Mouse (Mus musculus) CD4-positive, CD25-positive, alpha-beta regulatory T cell (primary cell): ENCODE measurements around the gene Cers1. TPM values are rescaled to one million over a fixed set of nuclear protein-coding genes. Genes with fewer than 3 reads are reported as not detected.

Experiments used
- polyA plus RNA-seq: library from polyadenylated mRNA; unstranded; fragments of 100-300 nt; shearing (Covaris generic); gene quantifications from one replicate; pipeline ENCODE4 v1.2.1, GENCODE M21; 2017

Cers1 gene
- not detected for polyA plus RNA-seq

DNA sequence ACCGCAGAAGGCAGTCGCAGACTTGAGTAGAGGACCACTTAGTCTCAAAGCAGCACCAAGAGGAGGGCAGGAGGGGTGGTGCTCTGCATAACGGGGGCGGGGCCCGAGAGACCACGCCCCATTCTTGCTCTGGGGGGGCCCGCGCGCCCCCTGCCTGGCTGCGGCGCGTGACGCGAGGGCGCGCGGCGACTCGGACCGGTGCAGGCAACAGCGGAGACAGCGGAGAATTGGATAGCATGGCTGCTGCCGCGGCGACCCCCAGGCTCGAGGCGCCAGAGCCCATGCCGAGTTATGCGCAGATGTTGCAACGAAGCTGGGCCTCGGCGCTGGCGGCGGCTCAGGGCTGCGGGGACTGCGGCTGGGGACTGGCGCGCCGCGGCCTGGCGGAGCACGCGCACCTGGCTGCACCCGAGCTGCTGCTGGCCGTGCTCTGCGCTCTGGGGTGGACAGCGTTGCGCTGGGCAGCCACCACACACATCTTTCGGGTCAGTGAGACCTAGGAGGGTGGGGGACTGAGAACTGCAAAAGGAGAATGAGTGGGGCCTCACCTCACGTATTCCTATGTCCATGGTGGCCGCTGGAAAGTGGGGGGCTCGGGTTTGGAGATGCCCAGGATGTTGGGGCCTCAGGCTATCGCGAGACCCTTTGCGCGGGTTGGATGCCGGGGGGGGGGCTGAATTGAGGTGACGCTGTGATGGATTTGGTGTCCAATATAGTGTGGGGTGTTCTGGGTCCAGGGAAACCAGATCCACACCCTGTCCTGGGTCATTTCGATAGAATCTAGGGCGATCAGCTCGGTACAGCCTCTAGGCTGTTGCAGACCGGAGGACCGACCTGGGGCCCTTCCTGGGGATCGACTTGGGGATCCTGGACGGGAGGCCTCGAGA lies at the start of gene Cers1:
Cers1 (plus strand) TSS at position 152 of the 887 bp plus-strand sequence.

DNA sequence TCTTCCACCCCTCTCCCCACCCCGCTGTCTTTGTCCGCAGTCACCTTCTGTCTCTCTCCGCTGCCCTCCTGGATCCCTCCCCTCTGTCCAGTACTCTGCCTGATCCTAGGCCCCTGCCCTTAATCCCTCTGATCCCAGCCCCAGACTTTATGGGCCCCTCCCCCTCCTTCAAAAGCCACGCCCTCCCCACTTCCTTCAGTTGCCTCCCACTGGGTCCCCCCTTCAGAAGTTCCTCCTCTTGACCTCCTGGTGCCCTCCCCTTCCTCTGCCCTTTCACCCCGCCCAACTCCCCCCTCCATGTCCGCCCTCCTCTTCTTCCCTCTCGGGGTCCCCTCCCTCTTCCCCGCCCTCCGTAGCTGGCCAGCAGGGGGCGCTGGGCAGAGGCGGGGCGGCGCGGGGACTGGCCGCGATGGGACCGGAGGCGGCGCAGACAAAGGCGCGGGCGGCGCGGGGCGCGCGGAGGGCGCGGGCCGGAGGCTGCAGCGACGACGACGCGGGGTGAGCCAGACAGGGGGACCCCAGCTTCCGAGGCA lies 32.9 kb upstream of the Cers1 start, which contains the start of gene Homer3:
Homer3 (plus strand) TSS at position 225 of the 533 bp plus-strand sequence.

DNA sequence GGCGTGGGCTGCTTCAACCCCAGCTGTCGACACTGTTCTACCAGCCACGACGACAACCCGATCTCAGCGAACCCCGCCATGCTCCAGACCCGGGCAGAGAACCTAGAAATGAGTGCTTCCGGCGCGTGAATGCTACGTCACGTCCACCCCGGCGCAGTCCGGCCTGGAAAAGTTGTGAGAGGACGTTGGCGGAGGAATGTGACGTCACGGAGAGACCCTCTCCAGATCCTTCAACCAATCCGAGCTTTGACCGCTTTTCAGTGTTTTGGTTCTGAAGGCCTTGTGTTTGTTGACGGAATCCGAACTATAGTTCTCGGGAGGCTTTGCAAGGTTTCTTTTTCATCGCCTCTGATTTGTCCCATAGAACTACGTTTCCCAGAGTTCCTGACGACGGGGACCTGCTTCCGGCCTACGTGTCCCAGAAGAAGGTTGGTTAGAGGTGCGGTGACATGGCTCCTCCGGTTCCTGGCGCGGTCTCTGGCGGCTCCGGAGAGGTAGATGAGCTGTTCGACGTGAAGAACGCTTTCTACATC lies 13.2 kb upstream of the Cers1 start, which contains the start of the genes Ddx49 and Cope:
Ddx49 (minus strand) TSS at position 132 of the 533 bp plus-strand sequence.
Cope (plus strand) TSS at position 161 of the 533 bp plus-strand sequence.

DNA sequence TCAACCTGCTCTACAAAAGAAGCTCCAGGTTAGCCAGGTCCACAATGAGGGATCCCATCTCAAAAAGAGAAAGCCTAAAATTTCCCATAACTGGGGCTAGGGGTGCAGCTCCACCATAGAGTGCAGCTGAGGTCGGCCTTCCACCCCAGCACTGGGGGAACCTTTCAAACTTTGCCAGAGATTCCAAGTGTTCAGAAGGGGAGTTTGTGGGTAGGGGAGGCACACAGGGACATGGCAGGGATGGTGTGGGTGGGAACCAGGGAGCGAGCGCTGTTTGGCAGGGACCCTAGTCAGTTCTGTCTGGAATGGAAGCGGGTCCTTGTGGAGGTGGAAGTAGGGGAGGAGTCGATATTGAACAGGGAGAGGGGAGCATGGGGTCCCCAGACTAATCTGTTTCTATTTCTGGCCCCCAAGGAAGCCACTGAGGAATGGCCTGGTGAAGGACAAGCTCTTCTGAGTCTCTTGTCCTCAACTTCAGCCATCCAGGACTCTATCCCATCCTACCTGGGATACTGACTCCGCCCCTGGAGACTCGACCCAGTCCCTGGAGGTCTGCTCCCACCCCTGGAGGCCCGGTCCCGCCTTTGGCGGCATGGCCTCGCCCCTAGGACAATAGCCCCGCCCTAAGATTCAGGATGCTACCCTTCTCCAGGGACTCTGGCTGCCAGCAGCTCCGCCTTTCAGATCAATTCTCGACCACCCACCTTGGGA lies 13.7 kb downstream of the Cers1 start, which contains the start of gene Gdf1:
Gdf1 (plus strand) TSS at position 694 of the 711 bp plus-strand sequence.

DNA sequence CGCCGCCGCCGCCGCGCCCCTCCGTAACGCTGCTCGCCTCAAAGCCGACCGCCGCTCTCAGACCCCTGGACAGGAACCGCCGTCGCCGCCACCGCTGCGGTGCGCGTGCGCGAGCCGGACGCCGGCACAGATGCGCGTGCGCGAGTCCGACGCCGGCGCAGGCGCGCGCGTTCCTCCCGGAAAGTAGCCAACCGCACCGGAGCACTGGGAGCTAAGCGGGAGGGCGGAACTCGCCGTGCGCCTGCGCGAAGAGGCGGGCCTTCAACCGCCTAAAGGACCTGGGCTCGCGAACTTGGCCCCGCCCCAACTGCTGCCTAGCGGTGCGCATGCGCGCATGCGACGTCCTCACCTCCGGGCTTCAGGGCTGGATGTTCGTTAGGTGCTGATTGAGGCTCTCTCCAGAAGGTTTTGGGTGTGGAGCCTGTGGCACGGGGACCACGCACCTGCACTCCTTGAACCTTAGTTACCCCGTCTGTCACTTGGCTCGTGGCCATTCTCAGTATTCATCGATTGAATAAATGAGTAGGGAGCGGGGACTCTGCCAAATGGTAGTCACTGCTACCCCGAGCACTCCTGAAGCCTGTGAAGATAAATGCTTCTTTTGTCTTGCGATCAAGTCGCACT lies 37.7 kb downstream of the Cers1 start, which contains the start of gene Upf1:
Upf1 (minus strand) TSS at position 85 of the 624 bp plus-strand sequence.

DNA sequence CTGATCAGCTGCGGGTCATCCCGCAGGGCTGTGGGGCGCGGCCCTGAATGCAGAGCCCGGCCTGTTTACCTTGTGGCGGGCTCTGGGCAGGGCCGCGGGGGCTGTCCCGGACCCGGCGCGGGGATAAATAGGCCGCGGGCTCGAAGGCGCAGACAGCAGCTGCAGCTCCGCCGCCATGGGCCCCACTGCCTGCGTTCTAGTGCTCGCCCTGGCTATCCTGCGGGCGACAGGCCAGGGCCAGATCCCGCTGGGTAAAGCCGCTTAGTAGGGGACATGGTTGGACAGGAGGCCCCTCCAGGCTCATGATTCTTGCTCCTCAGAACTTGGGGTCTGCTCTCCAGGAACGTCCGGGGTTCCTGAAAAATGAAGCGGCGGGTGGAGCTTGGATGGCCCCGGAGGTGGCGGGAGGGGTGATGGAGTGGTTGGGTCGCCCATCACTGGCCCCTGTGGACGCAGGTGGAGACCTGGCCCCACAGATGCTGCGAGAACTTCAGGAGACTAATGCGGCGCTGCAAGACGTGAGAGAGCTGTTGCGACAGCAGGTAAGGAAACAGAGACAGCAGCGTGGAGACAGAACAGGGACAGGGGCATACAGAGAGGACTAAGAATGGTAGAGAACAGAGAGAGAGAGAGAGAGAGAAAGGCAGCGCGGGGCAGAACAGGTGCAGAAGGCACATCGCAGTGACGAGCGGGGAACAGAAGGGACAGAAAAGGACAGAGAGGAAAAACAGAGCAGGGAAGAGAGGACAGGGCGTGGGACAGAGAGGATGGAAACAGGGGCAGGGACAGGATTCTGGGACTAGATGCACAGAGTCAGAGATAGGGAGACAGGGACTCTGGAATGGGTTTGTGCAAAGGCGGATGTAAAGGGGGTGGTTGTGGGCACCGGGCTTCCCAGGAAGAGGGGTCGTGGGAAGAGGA lies 58.1 kb downstream of the Cers1 start, which contains the start of gene Comp:
Comp (plus strand) TSS at position 162 of the 921 bp plus-strand sequence.

Other genes with a start within 250 kb of the Cers1 start
- 0.78 TPM for gene Tm6sf2, start 242.9 kb upstream of the Cers1 start, polyA plus RNA-seq
- gene Hapln4, start 232.3 kb upstream of the Cers1 start, polyA plus RNA-seq = not detected
- gene Ncan, start 194.9 kb upstream of the Cers1 start, polyA plus RNA-seq = 0.02 TPM
- 60.4 TPM for gene Nr2c2ap, start 184.4 kb upstream of the Cers1 start, polyA plus RNA-seq
- 35.4 TPM for gene Rfxank, start 176.6 kb upstream of the Cers1 start, polyA plus RNA-seq
- 59.2 TPM for gene Borcs8, start 176.3 kb upstream of the Cers1 start, polyA plus RNA-seq
- 1.3 TPM for gene Mef2b, start 176.1 kb upstream of the Cers1 start, polyA plus RNA-seq
- gene Tmem161a, start 143.4 kb upstream of the Cers1 start, polyA plus RNA-seq = 49.3 TPM
- 15.5 TPM for gene Slc25a42, start 103.5 kb upstream of the Cers1 start, polyA plus RNA-seq
- gene Sugp2, start 81.5 kb upstream of the Cers1 start, polyA plus RNA-seq = 44.0 TPM
- 11.7 TPM for gene Armc6, start 81.3 kb upstream of the Cers1 start, polyA plus RNA-seq
- 6.7 TPM for gene Homer3, start 32.9 kb upstream of the Cers1 start, polyA plus RNA-seq
- gene Ddx49, start 13.3 kb upstream of the Cers1 start, polyA plus RNA-seq = 56.7 TPM
- gene Cope, start 13.3 kb upstream of the Cers1 start, polyA plus RNA-seq = 351 TPM
- 0.57 TPM for gene Gdf1, start 14.0 kb downstream of the Cers1 start, polyA plus RNA-seq
- gene Upf1, start 37.5 kb downstream of the Cers1 start, polyA plus RNA-seq = 90.9 TPM
- gene Comp, start 57.8 kb downstream of the Cers1 start, polyA plus RNA-seq = 2.5 TPM
- gene Crtc1, start 123.8 kb downstream of the Cers1 start, polyA plus RNA-seq = 16.7 TPM
- 19.3 TPM for gene Klhl26, start 161.2 kb downstream of the Cers1 start, polyA plus RNA-seq
- gene Tmem59l, start 171.6 kb downstream of the Cers1 start, polyA plus RNA-seq = not detected
- gene Crlf1, start 177.4 kb downstream of the Cers1 start, polyA plus RNA-seq = not detected
- gene Rex1bd, start 191.0 kb downstream of the Cers1 start, polyA plus RNA-seq = 108 TPM
- gene Uba52, start 195.0 kb downstream of the Cers1 start, polyA plus RNA-seq = 975 TPM
- gene Fkbp8, start 211.9 kb downstream of the Cers1 start, polyA plus RNA-seq = 422 TPM
- gene Kxd1, start 212.2 kb downstream of the Cers1 start, polyA plus RNA-seq = 90.3 TPM
- 39.6 TPM for gene Ell, start 223.7 kb downstream of the Cers1 start, polyA plus RNA-seq